Mouse (Mus musculus): ENCODE measurements around the gene Asphd2.

DNA sequence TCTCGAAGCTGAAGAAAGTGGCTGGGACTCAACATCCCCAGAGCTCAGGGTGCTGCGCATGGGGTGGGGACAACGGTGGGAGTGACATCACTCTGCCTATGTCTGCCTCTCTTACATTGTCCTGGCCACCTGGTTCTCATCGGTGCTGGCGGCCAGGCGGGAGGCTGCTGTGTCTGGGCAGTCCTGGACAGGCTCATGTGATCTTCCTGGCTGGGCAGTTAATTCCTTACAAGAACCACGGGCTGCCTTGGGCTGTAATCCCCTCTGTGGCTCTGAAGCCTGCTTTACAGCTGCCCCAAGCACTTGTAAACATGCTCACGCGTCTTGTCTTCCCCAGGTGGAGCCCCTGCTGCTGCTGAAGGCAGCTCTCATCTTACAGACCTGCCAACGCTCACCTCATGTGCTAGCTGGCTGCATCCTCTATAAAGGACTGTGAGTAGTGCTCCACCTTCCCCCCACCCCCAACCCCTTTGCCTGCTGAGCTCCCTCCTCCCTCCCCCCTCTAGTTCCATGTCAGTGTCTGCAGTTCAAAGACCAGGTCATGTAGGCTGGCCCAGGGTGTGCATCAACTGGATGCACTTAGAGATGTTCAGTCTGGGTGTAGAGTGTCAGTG is 30.4 kb downstream of the Asphd2 start:
- TF ChIP-seq CTCF (IDR thresholded peaks at IDR 0.05; ENCODE audit: low read depth, low read length) (no peak), POLR2A (IDR thresholded peaks at IDR 0.05; ENCODE audit: insufficient read depth, low read length) (no peak)
